Mouse (Mus musculus) intestine, embryonic 15.5 days (tissue): ENCODE measurements at regions not wholly inside any gene's neighbourhood (a gene's known extent, or its start where the extent isn't known, plus 50 kb on each side); places are given as distances from the start of the nearest gene placed in this dataset.

Experiments
- ATAC-seq: fragments of 200-750 bp; cut with Nextera tagmentation; 2 replicates; pipeline ENCODE4 v1.8.0; 2017; ENCODE audit warnings: moderate TSS enrichment, moderate library complexity
- H3K27ac ChIP-seq: fragments of 300-500 bp; sonication (generic); 2 replicates; pipeline ENCODE4 v1.5.1; 2015; ENCODE audit warnings: mild to moderate bottlenecking, inconsistent platforms
- H3K27me3 ChIP-seq: fragments of 300-500 bp; sonication (generic); replicated peaks from 2 replicates; pipeline ENCODE4 v1.6.1; 2015; ENCODE audit warnings: inconsistent platforms
- H3K36me3 ChIP-seq: fragments of 300-500 bp; sonication (generic); 2 replicates; pipeline ENCODE4 v1.6.1; 2015; ENCODE audit warnings: inconsistent platforms
- H3K4me1 ChIP-seq: fragments of 300-500 bp; sonication (generic); replicated peaks from 2 replicates; pipeline ENCODE4 v1.6.1; 2015; ENCODE audit warnings: inconsistent platforms
- H3K4me2 ChIP-seq: fragments of 300-500 bp; sonication (generic); replicated peaks from 2 replicates; pipeline ENCODE4 v1.6.1; 2015; ENCODE audit warnings: mild to moderate bottlenecking, inconsistent platforms
- H3K4me3 ChIP-seq: fragments of 300-500 bp; sonication (generic); replicated peaks from 2 replicates; pipeline ENCODE4 v1.5.1; 2015; ENCODE audit warnings: inconsistent platforms
- H3K9ac ChIP-seq: fragments of 300-500 bp; sonication (generic); 2 replicates; pipeline ENCODE4 v1.6.1; 2015; ENCODE audit warnings: inconsistent platforms
- H3K9me3 ChIP-seq: fragments of 300-500 bp; sonication (generic); 2 replicates; pipeline ENCODE4 v1.6.1; 2016; ENCODE audit warnings: inconsistent platforms
- whole genome bisulfite sequencing: fragments of 180-500 bp; shearing (Covaris S2); methylation state at CpG from one replicate; pipeline ENCODE4 v1.1.7; 2015; 5-methylcytosine and 5-hydroxymethylcytosine counted together

GRCm38 (mm10) chr1:77307745-77308144 lies 207.1 kb downstream of the Epha4 start:
- Histone ChIP-seq H3K36me3 (no peaks in the 10 kb centered on the region), H3K27me3 (no peaks in the 10 kb centered on the region), H3K27ac (no peak overlapping the region), H3K4me2 (no peak overlapping the region), H3K4me3 (no peak overlapping the region), H3K9ac (no peak overlapping the region), H3K4me1 (no peaks in the 10 kb centered on the region), H3K9me3 (no peaks in the 10 kb centered on the region)
- ATAC-seq, result no peak
- 41% methylated on average over 4 of the region's 4 CpGs for WGBS

- Histone ChIP-seq H3K9ac (no peak overlapping the region), H3K27me3 (no peaks in the 10 kb centered on the region), H3K36me3 (no peaks in the 10 kb centered on the region), H3K4me1 (no peaks in the 10 kb centered on the region), H3K4me2 (no peak overlapping the region), H3K4me3 (no peak overlapping the region), H3K27ac (no peak overlapping the region), H3K9me3 (no peaks in the 10 kb centered on the region)
- no peak for ATAC-seq
- WGBS, result 60% methylated on average over 3 of the region's 3 CpGs
These were observed 201.8 kb downstream of the Epha4 start for GRCm38 (mm10) chr1:77313119-77313518.

- WGBS, result 66% methylated on average over 3 of the region's 3 CpGs
- Histone ChIP-seq H3K27ac (no peak overlapping the region), H3K4me2 (no peak overlapping the region), H3K36me3 (no peaks in the 10 kb centered on the region), H3K9me3 (no peaks in the 10 kb centered on the region), H3K9ac (no peak overlapping the region), H3K27me3 (no peaks in the 10 kb centered on the region), H3K4me1 (0 out of 2 replicates have a peak, but pooled peaks cover 2% of the 10 kb centered on the region), H3K4me3 (no peak overlapping the region)
- no peak for ATAC-seq
These were observed 199.5 kb downstream of the Epha4 start for GRCm38 (mm10) chr1:77315347-77315746.

GRCm38 (mm10) chr1:77316198-77316597 lies 198.7 kb downstream of the Epha4 start:
- H3K9ac ChIP-seq, result no peak overlapping the region
- no peak overlapping the region for H3K4me2 ChIP-seq
- 0 out of 2 replicates have a peak, but pooled peaks cover 2% of the 10 kb centered on the region for H3K4me1 ChIP-seq
- H3K4me3 ChIP-seq, result no peak overlapping the region
- H3K27ac ChIP-seq, result no peak overlapping the region
- no peaks in the 10 kb centered on the region for H3K36me3 ChIP-seq
- H3K27me3 ChIP-seq, result no peaks in the 10 kb centered on the region
- WGBS, result 54% methylated on average over 9 of the region's 9 CpGs
- no peaks in the 10 kb centered on the region for H3K9me3 ChIP-seq
- ATAC-seq, result no peak
